Mouse (Mus musculus) stomach, postnatal 0 days (tissue): ENCODE results near the gene Cfap299.

Source experiments
- CTCF ChIP-seq: IDR thresholded peaks from 2 replicates; pipeline ENCODE4 v1.5.1; 2016; ENCODE audit warnings: antibody characterized with exemption, low read depth, mild to moderate bottlenecking, moderate library complexity
- EP300 ChIP-seq: optimal IDR thresholded peaks from 2 replicates; pipeline ENCODE3; 2016; ENCODE audit warnings: antibody characterized with exemption

DNA sequence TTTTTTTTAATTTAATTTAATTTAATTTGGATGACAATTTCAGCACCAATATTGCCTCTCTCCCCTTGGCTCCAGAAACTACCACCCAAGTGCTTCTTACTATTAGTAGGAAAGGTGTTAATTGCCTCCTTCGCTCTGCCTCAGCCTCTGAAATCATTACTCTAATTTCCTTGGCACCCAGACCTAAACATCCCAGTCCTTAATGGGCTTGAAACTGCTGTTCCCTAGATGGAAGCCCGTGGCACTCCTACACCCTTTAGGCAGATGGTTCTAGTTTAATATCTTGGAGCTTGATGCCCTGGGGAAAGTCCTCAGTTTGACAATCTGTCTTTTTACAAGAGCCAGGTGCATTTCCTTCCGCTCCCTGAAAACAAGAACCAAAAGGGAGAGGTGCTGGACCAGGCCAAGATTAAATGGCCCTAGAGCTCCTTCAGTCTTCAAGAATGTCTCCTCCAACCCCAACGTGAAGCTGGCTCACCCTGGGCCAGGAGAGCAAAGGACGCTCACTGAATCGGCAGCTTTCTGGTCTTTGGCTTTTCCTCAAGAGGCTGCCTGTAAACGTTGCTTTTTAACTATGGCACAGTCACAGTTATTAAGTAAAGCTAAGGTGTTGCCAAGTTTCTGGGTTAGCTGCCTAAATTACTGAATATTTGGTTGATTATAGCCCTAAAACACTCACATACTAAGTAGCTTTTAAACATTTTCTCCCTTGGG lies 461.9 kb downstream of the Cfap299 start:
- TF ChIP-seq EP300 (no peak), CTCF (no peak)
